Mouse (Mus musculus) heart, embryonic 12.5 days (tissue): Measurements from ENCODE around the gene Cstad. TPM values are rescaled to one million over a fixed set of nuclear protein-coding genes. Genes with fewer than 3 reads are reported as not detected.
A peak's percentile ranks its signal among the peaks of the same experiment; 100 is the strongest.

Source experiments
- ATAC-seq: fragments of 200-750 bp; cut with Nextera tagmentation; 2 replicates; pipeline ENCODE4 v1.8.0; 2017; ENCODE audit warnings: moderate TSS enrichment, moderate library complexity; ENCODE audit not compliant: insufficient number of reproducible peaks, low FRiP score
- H3K27ac ChIP-seq: fragments of 300-500 bp; sonication (generic); 2 replicates; pipeline ENCODE4 v1.5.1; 2016; ENCODE audit warnings: mild to moderate bottlenecking, moderate library complexity; ENCODE audit not compliant: poor library complexity, severe bottlenecking
- H3K27me3 ChIP-seq: fragments of 300-500 bp; sonication (generic); replicated peaks from 2 replicates; pipeline ENCODE4 v1.6.1; 2016; ENCODE audit warnings: mild to moderate bottlenecking, moderate library complexity
- H3K36me3 ChIP-seq: fragments of 300-500 bp; sonication (generic); 2 replicates; pipeline ENCODE4 v1.6.1; 2016; ENCODE audit warnings: mild to moderate bottlenecking, moderate library complexity
- H3K4me1 ChIP-seq: fragments of 300-500 bp; sonication (generic); replicated peaks from 2 replicates; pipeline ENCODE4 v1.6.1; 2016; ENCODE audit warnings: mild to moderate bottlenecking
- H3K4me2 ChIP-seq: fragments of 300-500 bp; sonication (generic); 2 replicates; pipeline ENCODE4 v1.6.1; 2016; ENCODE audit warnings: mild to moderate bottlenecking, moderate library complexity
- H3K4me3 ChIP-seq: fragments of 300-500 bp; sonication (generic); 2 replicates; pipeline ENCODE4 v1.5.1; 2016; ENCODE audit warnings: mild to moderate bottlenecking
- H3K9ac ChIP-seq: fragments of 300-500 bp; sonication (generic); 2 replicates; pipeline ENCODE4 v1.6.1; 2016; ENCODE audit warnings: mild to moderate bottlenecking, moderate library complexity
- H3K9me3 ChIP-seq: fragments of 300-500 bp; sonication (generic); replicated peaks from 2 replicates; pipeline ENCODE4 v1.6.1; 2016; ENCODE audit warnings: mild to moderate bottlenecking, moderate library complexity
- WGBS: fragments of 180-500 bp; shearing (Covaris S2); methylation state at CpG from one replicate; pipeline ENCODE4 v1.1.7; 2016; 5-methylcytosine and 5-hydroxymethylcytosine counted together
- polyA plus RNA-seq: library from polyadenylated mRNA; unstranded; fragments of >200 nt; fragmentation: Nextera tagmentation; extraction: Ambion mirVana; gene quantifications from 2 replicates; pipeline ENCODE4 v1.2.1, GENCODE M21; 2016

Gene Cstad
- polyA plus RNA-seq, 1 experiment from 2014 or later, result 2.0 TPM

- ATAC-seq, result no peak
- H3K4me3 ChIP-seq, result no peak overlapping the region
- no peak overlapping the region; the same call in 1 of the 2 replicates for H3K9ac ChIP-seq
- H3K27me3 ChIP-seq, result no peaks in the 10 kb centered on the region
- H3K27ac ChIP-seq, result peak overlapping the region; percentile 97; the same call in 1 of the 2 replicates
- H3K9me3 ChIP-seq, result no peaks in the 10 kb centered on the region
- H3K4me1 ChIP-seq, result peaks cover 40% of the 10 kb centered on the region
- H3K4me2 ChIP-seq, result peak overlapping the region; percentile 78
- H3K36me3 ChIP-seq, result no peaks in the 10 kb centered on the region
- 83% methylated on average over 4 of the region's 4 CpGs for WGBS
These were observed 956 bp downstream of the Cstad start for GRCm38 (mm10) chr2:30595796-30596195.

- Histone ChIP-seq H3K27me3 (no peaks in the 10 kb centered on the region), H3K27ac (no peak overlapping the region), H3K4me2 (no peak overlapping the region), H3K36me3 (no peaks in the 10 kb centered on the region), H3K9me3 (no peaks in the 10 kb centered on the region), H3K9ac (no peak overlapping the region), H3K4me1 (peaks cover 45% of the 10 kb centered on the region), H3K4me3 (no peak overlapping the region)
- no peak for ATAC-seq
- WGBS, result 39% methylated on average over 3 of the region's 3 CpGs
These were observed 4.8 kb downstream of the Cstad start for GRCm38 (mm10) chr2:30599621-30600020.

- Histone ChIP-seq H3K4me1 (peaks cover 51% of the 10 kb centered on the region), H3K27ac (peak overlapping the region; percentile 88), H3K4me2 (peak overlapping the region; percentile 64), H3K4me3 (peak overlapping the region; percentile 15), H3K27me3 (no peaks in the 10 kb centered on the region), H3K36me3 (no peaks in the 10 kb centered on the region), H3K9me3 (no peaks in the 10 kb centered on the region), H3K9ac (peak overlapping the region; percentile 63)
- no peak for ATAC-seq
- 6% methylated on average over 9 of the region's 9 CpGs for WGBS
These were observed 5.5 kb downstream of the Cstad start for GRCm38 (mm10) chr2:30600291-30600690.

GRCm38 (mm10) chr2:30600965-30601841 is 6.4 kb downstream of the Cstad start:
- H3K4me1 ChIP-seq, result peaks cover 52% of the 10 kb centered on the region
- peak overlapping the region; percentile 63 for H3K9ac ChIP-seq
- peak overlapping the region; percentile 15 for H3K4me3 ChIP-seq
- H3K27ac ChIP-seq, result peak overlapping the region; percentile 88
- ATAC-seq, result no peak
- peak overlapping the region; percentile 64 for H3K4me2 ChIP-seq
- WGBS, result 5% methylated on average over 19 of the region's 20 CpGs
- no peaks in the 10 kb centered on the region for H3K36me3 ChIP-seq
- no peaks in the 10 kb centered on the region for H3K9me3 ChIP-seq
- H3K27me3 ChIP-seq, result no peaks in the 10 kb centered on the region

GRCm38 (mm10) chr2:30602451-30602850 is 7.6 kb downstream of the Cstad start:
- no peak overlapping the region for H3K4me3 ChIP-seq
- no peaks in the 10 kb centered on the region for H3K27me3 ChIP-seq
- peaks cover 65% of the 10 kb centered on the region for H3K4me1 ChIP-seq
- H3K4me2 ChIP-seq, result no peak overlapping the region
- no peaks in the 10 kb centered on the region for H3K36me3 ChIP-seq
- ATAC-seq, result no peak
- no peak overlapping the region for H3K9ac ChIP-seq
- H3K9me3 ChIP-seq, result no peaks in the 10 kb centered on the region
- H3K27ac ChIP-seq, result no peak overlapping the region

GRCm38 (mm10) chr2:30603731-30604130 is 8.9 kb downstream of the Cstad start:
- H3K27me3 ChIP-seq, result no peaks in the 10 kb centered on the region
- peaks cover 72% of the 10 kb centered on the region for H3K4me1 ChIP-seq
- no peaks in the 10 kb centered on the region for H3K36me3 ChIP-seq
- no peak overlapping the region for H3K4me2 ChIP-seq
- H3K9me3 ChIP-seq, result no peaks in the 10 kb centered on the region
- H3K9ac ChIP-seq, result no peak overlapping the region
- WGBS, result 61% methylated on average over 5 of the region's 5 CpGs
- no peak overlapping the region for H3K27ac ChIP-seq
- no peak overlapping the region for H3K4me3 ChIP-seq
- no peak for ATAC-seq

GRCm38 (mm10) chr2:30604880-30605761 is 10.3 kb downstream of the Cstad start:
- no peaks in the 10 kb centered on the region for H3K27me3 ChIP-seq
- ATAC-seq, result peak; percentile 34
- 2% methylated on average over 32 of the region's 32 CpGs for WGBS

GRCm38 (mm10) chr2:30605762-30606051 is 10.9 kb downstream of the Cstad start:
- Histone ChIP-seq H3K36me3 (no peaks in the 10 kb centered on the region), H3K27ac (peak overlapping the region; percentile 83), H3K4me3 (no peak overlapping the region), H3K9ac (no peak overlapping the region), H3K4me2 (peak overlapping the region; percentile 68), H3K9me3 (no peaks in the 10 kb centered on the region), H3K27me3 (no peaks in the 10 kb centered on the region), H3K4me1 (peaks cover 63% of the 10 kb centered on the region)
- 4% methylated on average over 4 of the region's 6 CpGs for WGBS
- ATAC-seq, result no peak

More at GRCm38 (mm10) chr2:30604880-30605761, 10.3 kb downstream of the Cstad start:
- Histone ChIP-seq H3K4me1 (peaks cover 69% of the 10 kb centered on the region), H3K9ac (peak overlapping the region; percentile 60), H3K36me3 (no peaks in the 10 kb centered on the region), H3K27ac (peak overlapping the region; percentile 83), H3K9me3 (no peaks in the 10 kb centered on the region), H3K4me2 (peak overlapping the region; percentile 68), H3K4me3 (peak overlapping the region; percentile 24)

- no peak for ATAC-seq
- Histone ChIP-seq H3K4me2 (peak overlapping the region; percentile 22; the same call in 1 of the 2 replicates), H3K27me3 (no peaks in the 10 kb centered on the region), H3K9ac (0 out of 2 replicates have a peak overlapping the region, but pooled peaks have one; percentile 17), H3K4me3 (no peak overlapping the region), H3K9me3 (no peaks in the 10 kb centered on the region), H3K4me1 (peaks cover 54% of the 10 kb centered on the region), H3K36me3 (no peaks in the 10 kb centered on the region), H3K27ac (no peak overlapping the region)
- WGBS, result 35% methylated on average over 23 of the region's 23 CpGs
These were observed 11.8 kb downstream of the Cstad start for GRCm38 (mm10) chr2:30606621-30607052.

- Histone ChIP-seq H3K9ac (no peak overlapping the region), H3K27me3 (no peaks in the 10 kb centered on the region), H3K4me3 (no peak overlapping the region), H3K27ac (no peak overlapping the region), H3K4me2 (no peak overlapping the region), H3K4me1 (peaks cover 46% of the 10 kb centered on the region), H3K36me3 (no peaks in the 10 kb centered on the region), H3K9me3 (no peaks in the 10 kb centered on the region)
- 72% methylated on average over 8 of the region's 8 CpGs for WGBS
- ATAC-seq, result no peak
These were observed 13.1 kb downstream of the Cstad start for GRCm38 (mm10) chr2:30607941-30608340.

GRCm38 (mm10) chr2:30608690-30609201 is 13.9 kb downstream of the Cstad start:
- Histone ChIP-seq H3K36me3 (no peaks in the 10 kb centered on the region), H3K4me3 (no peak overlapping the region), H3K9me3 (no peaks in the 10 kb centered on the region), H3K27ac (no peak overlapping the region), H3K4me1 (peaks cover 50% of the 10 kb centered on the region), H3K9ac (no peak overlapping the region), H3K4me2 (no peak overlapping the region), H3K27me3 (no peaks in the 10 kb centered on the region)
- 88% methylated on average over 10 of the region's 10 CpGs for WGBS
- no peak for ATAC-seq
